Mouse (Mus musculus): ENCODE results near the gene Olfr522.

Olfr522 gene

GRCm38 (mm10) chr7:140116329-140117054, 48.1 kb downstream of the Olfr522 start, which contains the start of gene Echs1:
Gene Echs1, minus strand, starts transcription at chr7:140116476.
- peak; percentile 91 for DNase-seq (ENCODE audit: low read depth, low spot score)

- DNase-seq (ENCODE audit: low read depth, low spot score) = peak; percentile 85
These were observed 48.8 kb downstream of the Olfr522 start, which contains the start of gene Paox for GRCm38 (mm10) chr7:140115583-140116328. Gene Paox, plus strand, starts transcription at chr7:140115799.

- DNase-seq (ENCODE audit: low read depth, low spot score) = no peak
These were observed 52.6 kb downstream of the Olfr522 start for GRCm38 (mm10) chr7:140111943-140112342.
